Mouse (Mus musculus) neural tube, embryonic 12.5 days (tissue): ENCODE measurements around the gene Npb. TPM values are rescaled to one million over a fixed set of nuclear protein-coding genes. Genes with fewer than 3 reads are reported as not detected.
A peak's percentile ranks its signal among the peaks of the same experiment; 100 is the strongest.

Source experiments
- ATAC-seq: fragments of 200-750 bp; cut with Nextera tagmentation; 2 replicates; pipeline ENCODE4 v1.8.0; 2017; ENCODE audit warnings: low read depth, mild to moderate bottlenecking, moderate TSS enrichment, moderate library complexity; ENCODE audit not compliant: low FRiP score
- H3K27ac ChIP-seq: fragments of 300-500 bp; sonication (generic); 2 replicates; pipeline ENCODE4 v1.5.1; 2016
- H3K27me3 ChIP-seq: fragments of 300-500 bp; sonication (generic); replicated peaks from 2 replicates; pipeline ENCODE4 v1.6.1; 2016; ENCODE audit warnings: mild to moderate bottlenecking
- H3K36me3 ChIP-seq: fragments of 300-500 bp; sonication (generic); 2 replicates; pipeline ENCODE4 v1.6.1; 2016; ENCODE audit warnings: mild to moderate bottlenecking
- H3K4me1 ChIP-seq: fragments of 300-500 bp; sonication (generic); 2 replicates; pipeline ENCODE4 v1.6.1; 2016
- H3K4me2 ChIP-seq: fragments of 300-500 bp; sonication (generic); replicated peaks from 2 replicates; pipeline ENCODE4 v1.6.1; 2016; ENCODE audit warnings: mild to moderate bottlenecking
- H3K4me3 ChIP-seq: fragments of 300-500 bp; sonication (generic); 2 replicates; pipeline ENCODE4 v1.5.1; 2016
- H3K9ac ChIP-seq: fragments of 300-500 bp; sonication (generic); 2 replicates; pipeline ENCODE4 v1.6.1; 2016; ENCODE audit warnings: mild to moderate bottlenecking
- H3K9me3 ChIP-seq: fragments of 300-500 bp; sonication (generic); 2 replicates; pipeline ENCODE4 v1.6.1; 2016; ENCODE audit warnings: mild to moderate bottlenecking
- WGBS: fragments of 180-500 bp; shearing (Covaris S2); methylation state at CpG from one replicate; pipeline ENCODE4 v1.1.7; 2016; 5-methylcytosine and 5-hydroxymethylcytosine counted together
- polyA plus RNA-seq: library from polyadenylated mRNA; unstranded; fragments of >200 nt; fragmentation: Nextera tagmentation; extraction: Ambion mirVana; gene quantifications from 2 replicates; pipeline ENCODE4 v1.2.1, GENCODE M21; 2016

The Npb gene
- polyA plus RNA-seq, 1 experiment from 2014 or later, result 0.80 TPM

DNA sequence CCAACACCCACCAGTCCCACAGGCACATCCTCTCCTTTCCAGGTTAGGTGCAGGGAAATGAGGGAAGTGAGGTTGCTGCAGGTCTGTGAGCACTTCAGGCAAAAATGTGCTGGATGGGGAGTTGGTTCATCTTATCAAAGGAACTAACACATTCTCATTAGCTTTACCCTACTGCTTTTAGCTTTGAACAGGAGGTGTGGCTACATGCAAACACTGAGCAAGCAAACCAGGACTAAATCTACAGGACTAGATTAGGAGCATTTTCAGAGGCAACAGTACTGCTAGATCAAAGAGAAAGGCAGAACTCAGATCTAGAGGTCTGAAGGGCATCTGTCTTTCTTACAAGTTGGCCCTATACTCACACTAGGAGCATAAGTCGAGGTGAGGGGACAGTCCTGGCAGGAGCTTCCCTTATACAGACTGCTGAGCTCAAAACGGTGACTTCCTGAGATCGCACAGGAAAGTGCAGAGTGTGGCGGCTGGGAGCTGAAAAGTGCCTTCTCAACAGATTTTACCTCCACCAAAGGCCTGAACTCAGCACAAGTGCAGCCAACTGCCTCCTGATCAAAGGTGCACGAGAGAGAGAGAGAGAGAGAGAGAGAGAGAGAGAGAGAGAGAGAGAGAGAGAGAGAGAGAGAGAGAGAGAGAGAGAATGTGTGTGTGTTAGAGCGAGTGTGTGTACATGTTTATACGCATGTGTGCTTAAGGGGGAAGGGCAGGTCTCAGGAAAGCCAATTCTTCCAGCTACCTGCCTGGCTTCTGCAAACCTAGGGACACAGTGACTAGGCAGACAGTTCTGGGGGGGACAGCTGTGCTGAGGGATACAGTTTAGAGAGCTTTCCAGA is 22.8 kb downstream of the Npb start:
- H3K9ac ChIP-seq, result 0 out of 2 replicates have a peak overlapping the region, but pooled peaks have one; percentile 6
- WGBS, result 54% methylated on average over 7 of the region's 7 CpGs
- H3K4me1 ChIP-seq, result peaks cover 40% of the 10 kb centered on the region
- no peaks in the 10 kb centered on the region for H3K9me3 ChIP-seq
- no peak overlapping the region for H3K4me3 ChIP-seq
- H3K36me3 ChIP-seq, result peaks cover 29% of the 10 kb centered on the region
- H3K4me2 ChIP-seq, result peak overlapping the region; percentile 97
- H3K27me3 ChIP-seq, result no peaks in the 10 kb centered on the region
- no peak overlapping the region for H3K27ac ChIP-seq
- ATAC-seq, result no peak

GRCm38 (mm10) chr11:120631726-120632448 is 23.6 kb downstream of the Npb start:
- Histone ChIP-seq H3K4me1 (peaks cover 40% of the 10 kb centered on the region), H3K9ac (peak overlapping the region; percentile 95), H3K4me2 (peak overlapping the region; percentile 97), H3K27ac (no peak overlapping the region), H3K4me3 (peak overlapping the region; percentile 90), H3K9me3 (no peaks in the 10 kb centered on the region), H3K36me3 (peaks cover 23% of the 10 kb centered on the region), H3K27me3 (no peaks in the 10 kb centered on the region)
- WGBS, result 69% methylated on average over 4 of the region's 4 CpGs
- ATAC-seq, result no peak

DNA sequence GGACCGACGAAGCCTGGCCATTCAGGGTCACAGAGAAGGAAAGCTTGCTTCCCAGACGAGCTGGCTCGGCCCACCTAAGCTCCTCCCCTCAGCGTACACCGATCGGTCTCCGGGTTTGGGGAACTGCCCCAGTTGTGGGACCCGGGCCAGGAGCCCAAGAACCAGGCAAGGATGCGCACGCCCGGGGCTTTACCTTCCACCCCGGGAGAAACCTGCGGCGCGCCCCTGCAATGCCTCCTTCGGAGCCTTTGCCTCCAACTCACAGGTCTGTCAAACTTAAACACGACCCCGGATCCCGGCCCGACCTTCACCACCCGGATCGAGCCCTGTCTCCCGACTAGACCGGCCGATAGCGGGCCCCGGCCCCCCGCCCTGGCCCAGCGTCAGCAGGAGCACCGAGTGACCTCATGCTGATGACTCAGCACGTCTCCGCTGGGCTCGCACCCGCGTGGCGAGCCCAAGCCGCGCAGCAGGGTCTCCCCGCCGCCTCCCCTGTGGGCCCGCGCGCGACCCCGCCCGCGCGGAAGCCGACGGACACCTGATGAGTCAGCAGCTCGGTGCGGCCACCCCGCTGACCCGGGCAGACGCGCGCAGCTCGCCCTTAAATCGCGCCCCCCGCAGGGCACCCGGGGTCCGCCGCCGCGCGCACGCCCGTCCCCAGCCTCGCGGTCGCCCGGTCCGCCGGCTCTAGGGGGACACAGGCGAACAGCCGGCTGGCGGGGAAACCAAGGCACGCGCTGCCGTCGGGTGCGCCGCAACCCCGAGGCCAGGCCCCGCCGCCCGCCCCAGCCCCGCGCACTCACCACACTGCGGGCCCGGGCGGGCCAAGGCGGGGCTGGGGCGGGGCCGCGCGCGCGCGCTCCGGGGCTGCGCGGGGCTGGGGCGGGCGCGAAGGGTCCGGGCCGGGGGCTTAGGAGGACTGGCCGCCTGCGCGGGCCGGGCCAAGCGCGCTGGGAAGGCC is 24.6 kb downstream of the Npb start:
- Histone ChIP-seq H3K9me3 (no peaks in the 10 kb centered on the region), H3K9ac (peak overlapping the region; percentile 95), H3K36me3 (peaks cover 14% of the 10 kb centered on the region), H3K4me2 (peak overlapping the region; percentile 97), H3K4me3 (peak overlapping the region; percentile 90), H3K27me3 (no peaks in the 10 kb centered on the region), H3K4me1 (peaks cover 40% of the 10 kb centered on the region), H3K27ac (peak overlapping the region; percentile 79)
- ATAC-seq, result peak; percentile 82
- under 1% methylated on average over 103 of the region's 116 CpGs for WGBS

DNA sequence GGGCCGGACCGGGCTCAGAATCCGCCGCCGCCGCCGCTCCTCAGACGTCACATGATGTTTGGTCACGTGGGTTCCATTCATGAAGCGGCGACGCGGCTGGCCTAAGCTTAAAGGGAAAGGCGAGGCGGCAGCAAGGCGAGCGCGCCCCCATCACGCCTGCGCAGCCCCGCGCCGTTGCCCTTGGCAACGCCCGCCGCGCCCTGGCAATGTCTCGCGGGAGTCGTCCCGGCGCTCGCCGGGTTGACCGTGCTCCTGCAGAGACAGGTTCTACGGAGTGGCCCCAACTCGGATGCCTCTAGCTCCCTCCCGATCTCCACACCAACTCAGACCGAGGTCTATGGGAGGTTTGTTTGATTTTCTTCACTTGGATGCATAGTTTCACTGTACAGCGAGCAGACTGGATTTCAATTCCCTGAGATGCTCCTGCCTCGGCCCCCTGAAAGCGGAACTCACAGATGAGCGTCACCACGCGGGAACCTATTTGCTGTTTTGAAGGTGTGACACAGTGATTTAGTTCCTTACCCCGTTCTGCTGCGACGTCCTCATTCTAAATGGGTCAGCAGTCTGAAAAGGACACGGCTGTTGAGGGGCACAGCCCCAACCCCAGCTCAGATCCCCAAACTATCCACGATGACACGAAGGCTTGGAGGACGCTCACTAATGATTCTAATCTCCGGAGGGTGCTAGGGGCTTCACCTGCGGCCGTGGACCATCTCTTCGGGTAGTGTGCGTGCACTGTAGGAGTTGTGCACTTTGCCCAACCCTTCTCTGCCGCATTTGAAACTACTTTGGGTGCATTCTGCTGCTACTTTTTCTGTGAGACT is 25.5 kb downstream of the Npb start, which contains the start of gene Mafg:
TSS of gene Mafg (minus strand) at position 81 of the 824 bp plus-strand sequence.
- Histone ChIP-seq H3K27me3 (no peaks in the 10 kb centered on the region), H3K9me3 (no peaks in the 10 kb centered on the region), H3K36me3 (peaks cover 11% of the 10 kb centered on the region), H3K4me2 (peak within 1 kb of the TSS; percentile 97), H3K9ac (peak within 1 kb of the TSS; percentile 95), H3K4me3 (peak within 1 kb of the TSS; percentile 90), H3K27ac (peak within 1 kb of the TSS; percentile 79), H3K4me1 (peaks cover 40% of the 10 kb centered on the region)
- 10% methylated on average over 58 of the region's 58 CpGs for WGBS
- peak; percentile 89 for ATAC-seq

DNA sequence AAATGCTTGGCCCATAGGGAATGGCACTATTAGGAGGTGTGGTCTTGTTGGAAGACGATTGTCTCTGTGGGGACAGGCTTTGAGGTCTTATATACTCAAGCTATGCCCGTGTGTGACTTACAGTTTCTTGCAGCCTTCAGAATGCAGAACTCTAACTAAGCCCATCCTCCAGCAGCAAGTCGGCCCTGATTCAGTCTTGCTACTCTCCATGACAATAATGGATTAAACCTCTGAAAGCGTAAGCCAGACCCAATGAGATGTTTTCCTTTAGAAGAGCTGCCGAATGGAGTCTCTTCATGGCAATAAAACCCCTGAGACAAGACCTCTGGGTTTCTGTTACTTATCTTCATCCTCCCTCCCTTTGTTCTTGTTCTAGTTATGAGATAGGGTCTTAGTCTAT is 26.5 kb downstream of the Npb start:
- no peak for ATAC-seq
- Histone ChIP-seq H3K27me3 (no peaks in the 10 kb centered on the region), H3K27ac (no peak overlapping the region), H3K9ac (no peak overlapping the region), H3K36me3 (no peaks in the 10 kb centered on the region), H3K4me1 (peaks cover 31% of the 10 kb centered on the region), H3K9me3 (no peaks in the 10 kb centered on the region), H3K4me2 (no peak overlapping the region), H3K4me3 (no peak overlapping the region)
- 85% methylated on average over 5 of the region's 5 CpGs for WGBS

- no peak for ATAC-seq
- Histone ChIP-seq H3K4me3 (no peak overlapping the region), H3K27ac (no peak overlapping the region), H3K36me3 (no peaks in the 10 kb centered on the region), H3K4me2 (peak overlapping the region; percentile 12; the same call in 1 of the 2 replicates), H3K4me1 (peaks cover 21% of the 10 kb centered on the region), H3K9me3 (no peaks in the 10 kb centered on the region), H3K9ac (peak overlapping the region; percentile 33), H3K27me3 (0 out of 2 replicates have a peak, but pooled peaks cover 6% of the 10 kb centered on the region)
- whole genome bisulfite sequencing, result 68% methylated on average over 9 of the region's 9 CpGs
Observed at GRCm38 (mm10) chr11:120641255-120641654, 33.0 kb downstream of the Npb start.

GRCm38 (mm10) chr11:120641869-120642268 is 33.6 kb downstream of the Npb start:
- Histone ChIP-seq H3K9ac (peak overlapping the region; percentile 33; the same call in 1 of the 2 replicates), H3K4me2 (peak overlapping the region; percentile 82), H3K27me3 (0 out of 2 replicates have a peak, but pooled peaks cover 6% of the 10 kb centered on the region), H3K27ac (no peak overlapping the region), H3K9me3 (no peaks in the 10 kb centered on the region), H3K4me3 (no peak overlapping the region), H3K36me3 (no peaks in the 10 kb centered on the region), H3K4me1 (peaks cover 21% of the 10 kb centered on the region)
- no peak for ATAC-seq
- 83% methylated on average over 8 of the region's 8 CpGs for WGBS

DNA sequence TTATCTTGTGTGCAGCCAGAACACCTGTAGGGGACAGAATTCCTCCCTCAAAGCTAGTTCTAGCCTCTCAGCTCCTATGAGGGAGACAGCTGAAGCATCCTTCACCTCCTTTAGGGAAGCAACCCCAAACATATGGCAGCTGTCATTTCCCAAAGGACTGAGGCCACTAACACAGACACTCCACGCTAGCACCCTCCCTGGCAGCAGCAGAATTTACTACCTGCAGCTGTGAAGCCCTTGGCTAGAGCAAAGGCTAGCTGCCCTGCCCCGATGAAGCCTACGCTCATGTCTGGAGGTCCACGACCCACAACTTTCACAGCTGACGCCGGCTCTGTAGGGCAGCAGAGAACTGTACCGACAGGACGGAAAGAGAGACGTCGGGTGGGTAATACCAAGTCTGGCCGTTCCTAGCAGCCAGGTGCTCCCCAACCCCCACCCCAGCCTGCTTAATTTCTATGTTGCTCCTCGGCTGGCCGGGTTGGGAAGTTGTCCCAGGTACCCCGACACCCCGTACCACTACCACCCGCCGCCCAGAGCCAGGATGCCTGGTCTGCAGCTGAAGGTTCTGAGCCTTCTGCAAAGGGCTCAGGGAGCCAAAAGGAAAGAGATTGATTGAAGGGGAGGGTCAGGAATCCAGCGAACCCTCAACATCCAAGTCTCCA is 34.8 kb downstream of the Npb start:
- 2% methylated on average over 18 of the region's 18 CpGs for WGBS
- Histone ChIP-seq H3K4me2 (peak overlapping the region; percentile 82), H3K27ac (no peak overlapping the region), H3K27me3 (peaks cover 12% of the 10 kb centered on the region; the same call in 1 of the 2 replicates), H3K4me3 (peak overlapping the region; percentile 40), H3K9me3 (no peaks in the 10 kb centered on the region), H3K36me3 (no peaks in the 10 kb centered on the region), H3K4me1 (peaks cover 32% of the 10 kb centered on the region), H3K9ac (peak overlapping the region; percentile 58)
- ATAC-seq, result peak; percentile 65

DNA sequence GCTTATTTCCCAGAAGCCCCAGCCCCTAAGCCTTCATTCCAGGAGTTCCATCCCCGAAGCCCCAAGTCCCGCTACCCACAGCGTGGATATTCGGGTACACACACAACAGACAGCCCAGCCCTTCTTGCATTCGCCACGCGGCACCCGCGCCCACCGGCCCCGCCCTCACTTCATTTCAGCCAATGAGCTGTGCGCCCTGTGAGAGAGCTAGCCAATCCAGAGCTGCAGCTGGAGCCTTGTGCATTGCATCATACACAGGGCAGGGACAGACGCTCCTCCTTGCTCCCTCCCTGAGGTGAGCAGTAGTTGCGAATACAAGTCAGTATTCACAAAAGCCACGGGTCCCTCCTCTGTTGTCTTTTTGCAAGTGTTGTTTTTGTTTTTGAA is 35.3 kb downstream of the Npb start, which contains the start of gene Pycr1:
TSS of gene Pycr1 (minus strand) at position 169 of the 387 bp plus-strand sequence.
- Histone ChIP-seq H3K36me3 (no peaks in the 10 kb centered on the region), H3K27ac (no peak within 1 kb of the TSS), H3K4me3 (peak within 1 kb of the TSS; percentile 40), H3K9ac (peak within 1 kb of the TSS; percentile 58), H3K9me3 (no peaks in the 10 kb centered on the region), H3K27me3 (peaks cover 12% of the 10 kb centered on the region; the same call in 1 of the 2 replicates), H3K4me2 (peak within 1 kb of the TSS; percentile 82), H3K4me1 (peaks cover 35% of the 10 kb centered on the region)
- ATAC-seq, result peak; percentile 100
- WGBS, result under 1% methylated on average over 15 of the region's 15 CpGs

DNA sequence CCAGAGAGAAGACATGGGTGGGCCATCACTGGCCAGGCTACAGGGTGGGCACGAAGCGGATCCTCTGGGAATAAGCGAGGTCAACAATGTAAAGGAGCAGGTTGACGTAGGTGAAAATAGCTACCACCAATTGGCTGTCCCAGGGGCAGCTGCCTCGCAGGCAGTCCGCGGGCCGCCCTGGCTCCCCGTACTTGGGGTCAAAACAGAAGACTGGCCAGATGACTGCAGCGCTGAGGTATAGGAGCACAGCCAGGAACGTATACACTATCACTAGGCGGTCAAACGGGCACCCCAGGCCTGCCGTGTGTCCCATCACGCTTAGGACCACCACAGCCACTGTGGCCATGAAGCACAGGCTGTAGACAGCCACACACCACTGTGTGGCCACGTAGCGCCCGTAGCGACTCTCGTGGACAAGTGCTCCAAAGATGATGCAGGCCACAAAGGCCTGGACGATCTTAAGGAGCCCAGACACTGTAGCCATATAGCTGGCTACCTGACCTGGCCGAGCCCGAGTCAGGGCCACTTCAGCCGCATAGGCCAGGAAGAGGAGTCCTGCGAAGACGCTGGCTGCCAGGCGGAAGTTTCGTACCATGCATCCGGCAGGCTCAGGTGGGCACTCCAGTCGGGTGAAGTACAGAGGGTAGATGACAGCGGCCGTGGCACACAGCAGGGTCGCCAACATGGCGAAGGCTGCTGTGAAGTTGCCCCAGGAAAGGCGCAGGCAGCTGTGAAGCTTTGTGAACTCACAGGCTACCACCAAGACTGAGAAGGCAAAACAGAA is 39.0 kb downstream of the Npb start:
- no peaks in the 10 kb centered on the region for H3K36me3 ChIP-seq
- peaks cover 25% of the 10 kb centered on the region for H3K4me1 ChIP-seq
- H3K27ac ChIP-seq, result no peak overlapping the region
- peak overlapping the region; percentile 57 for H3K4me2 ChIP-seq
- no peak for ATAC-seq
- peak overlapping the region; percentile 19; the same call in 1 of the 2 replicates for H3K4me3 ChIP-seq
- H3K9me3 ChIP-seq, result no peaks in the 10 kb centered on the region
- peaks cover 5% of the 10 kb centered on the region; the same call in 1 of the 2 replicates for H3K27me3 ChIP-seq
- H3K9ac ChIP-seq, result no peak overlapping the region; the same call in 1 of the 2 replicates
- 82% methylated on average over 35 of the region's 35 CpGs for WGBS
